ENCODE assay signal across 28 mouse cellular contexts in genomic region chr2:77301687-77302389, GRCm38 (mm10). TPM values are rescaled to one million over a fixed set of nuclear protein-coding genes. Genes with fewer than 3 reads are reported as not detected.
DNase-seq lines count a peak whose midpoint lies in the region; ATAC-seq lines count a peak whose summit lies in the region.
"Had no signal": no experiment of that assay in that cellular context is flagged by ENCODE, and none has a peak within 500 bp of the region (broad histone marks: within the 10 kb centered on the region; RNA-seq: fewer than 3 reads in every experiment).

No protein-coding gene starts in this region.

- no peak for ATAC-seq in midbrain, embryonic 11.5 days (ENCODE audit: low FRiP score)
- ATAC-seq in forebrain, embryonic 16.5 days: peak; percentile 72
- ATAC-seq in hindbrain, embryonic 16.5 days: peak; percentile 64; the same call in 1 of the 2 replicates
- ATAC-seq in midbrain, embryonic 16.5 days: peak; percentile 91
- ATAC-seq in kidney, embryonic 15.5 days (replicated peaks; ENCODE audit: low FRiP score): no peak

- no peaks in the 10 kb centered on the region for H3K4me1 ChIP-seq in midbrain, embryonic 11.5 days (ENCODE audit: control insufficient read depth, insufficient read depth, low read length)
- no peaks in the 10 kb centered on the region for H3K4me1 ChIP-seq in midbrain, embryonic 10.5 days
- H3K4me1 ChIP-seq in forebrain, embryonic 16.5 days (replicated peaks; ENCODE audit: control insufficient read depth, insufficient read depth, low read length): no peaks in the 10 kb centered on the region
- H3K4me1 ChIP-seq in hindbrain, embryonic 16.5 days (ENCODE audit: control insufficient read depth, insufficient read depth, low read depth, low read length): no peaks in the 10 kb centered on the region
- H3K4me1 ChIP-seq in midbrain, embryonic 16.5 days (ENCODE audit: control insufficient read depth, insufficient read depth, low read length): peaks cover 4% of the 10 kb centered on the region; the same call in 1 of the 2 replicates
- H3K4me1 ChIP-seq in kidney, embryonic 15.5 days: 0 out of 2 replicates have a peak, but pooled peaks cover 8% of the 10 kb centered on the region
- H3K4me1 ChIP-seq: embryonic facial prominence, embryonic 13.5 days; limb, embryonic 10.5 days; liver, embryonic 15.5 days; lung, embryonic 15.5 days; megakaryocyte, embryonic 14.5 days; neural tube, embryonic 12.5 days had no signal

- no peak overlapping the region for H3K4me3 ChIP-seq in midbrain, embryonic 11.5 days (ENCODE audit: low read depth, low read length)
- no peak overlapping the region for H3K4me3 ChIP-seq in midbrain, embryonic 10.5 days
- H3K4me3 ChIP-seq in forebrain, embryonic 16.5 days (replicated peaks; ENCODE audit: low read length): no peak overlapping the region
- H3K4me3 ChIP-seq in hindbrain, embryonic 16.5 days (ENCODE audit: low read length): no peak overlapping the region
- H3K4me3 ChIP-seq in midbrain, embryonic 16.5 days (ENCODE audit: low read depth, low read length): no peak overlapping the region
- no peak overlapping the region for H3K4me3 ChIP-seq in kidney, embryonic 15.5 days (replicated peaks)
- H3K4me3 ChIP-seq: embryonic facial prominence, embryonic 13.5 days; heart, embryonic 13.5 days; left cerebral cortex, adult 2 months; limb, embryonic 10.5 days; liver, embryonic 15.5 days; lung, embryonic 15.5 days; megakaryocyte, embryonic 14.5 days; neural tube, embryonic 12.5 days had no signal

- no peaks in the 10 kb centered on the region for H3K36me3 ChIP-seq in midbrain, embryonic 11.5 days (ENCODE audit: control insufficient read depth, insufficient read depth, low read length)
- H3K36me3 ChIP-seq in midbrain, embryonic 10.5 days: no peaks in the 10 kb centered on the region
- H3K36me3 ChIP-seq in forebrain, embryonic 16.5 days (ENCODE audit: control insufficient read depth, insufficient read depth): no peaks in the 10 kb centered on the region
- H3K36me3 ChIP-seq in hindbrain, embryonic 16.5 days (ENCODE audit: control insufficient read depth, insufficient read depth, low read length): no peaks in the 10 kb centered on the region
- H3K36me3 ChIP-seq in midbrain, embryonic 16.5 days (ENCODE audit: control insufficient read depth, insufficient read depth, low read length): no peaks in the 10 kb centered on the region
- H3K36me3 ChIP-seq in kidney, embryonic 15.5 days: no peaks in the 10 kb centered on the region
- H3K36me3 ChIP-seq: embryonic facial prominence, embryonic 13.5 days; heart, embryonic 13.5 days; limb, embryonic 10.5 days; liver, embryonic 15.5 days; lung, embryonic 15.5 days; neural tube, embryonic 12.5 days had no signal

- 86% methylated on average over 9 of the region's 9 CpGs for WGBS in midbrain, embryonic 11.5 days
- WGBS in midbrain, embryonic 10.5 days: 82% methylated on average over 9 of the region's 9 CpGs
- WGBS in forebrain, embryonic 16.5 days: 56% methylated on average over 9 of the region's 9 CpGs
- 57% methylated on average over 9 of the region's 9 CpGs for WGBS in hindbrain, embryonic 16.5 days
- 41% methylated on average over 9 of the region's 9 CpGs for WGBS in midbrain, embryonic 16.5 days
- WGBS in kidney, embryonic 15.5 days: 70% methylated on average over 9 of the region's 9 CpGs

- no peaks in the 10 kb centered on the region for H3K27me3 ChIP-seq in midbrain, embryonic 11.5 days (ENCODE audit: control insufficient read depth, insufficient read depth, low read length)
- H3K27me3 ChIP-seq in midbrain, embryonic 10.5 days (ENCODE audit: low read depth, poor library complexity, severe bottlenecking): no peaks in the 10 kb centered on the region
- H3K27me3 ChIP-seq in forebrain, embryonic 16.5 days (replicated peaks; ENCODE audit: control insufficient read depth, insufficient read depth, low read length): no peaks in the 10 kb centered on the region
- H3K27me3 ChIP-seq in hindbrain, embryonic 16.5 days (replicated peaks; ENCODE audit: control insufficient read depth, insufficient read depth, low read length): no peaks in the 10 kb centered on the region
- H3K27me3 ChIP-seq in midbrain, embryonic 16.5 days (ENCODE audit: control insufficient read depth, insufficient read depth, low read depth, low read length): no peaks in the 10 kb centered on the region
- no peaks in the 10 kb centered on the region for H3K27me3 ChIP-seq in kidney, embryonic 15.5 days
- H3K27me3 ChIP-seq: embryonic facial prominence, embryonic 13.5 days; heart, embryonic 13.5 days; liver, embryonic 15.5 days; lung, embryonic 15.5 days; megakaryocyte, embryonic 14.5 days; neural tube, embryonic 12.5 days had no signal

- H3K27ac ChIP-seq in midbrain, embryonic 11.5 days (ENCODE audit: low read depth, low read length): no peak overlapping the region
- no peak overlapping the region for H3K27ac ChIP-seq in midbrain, embryonic 10.5 days (replicated peaks)
- H3K27ac ChIP-seq in forebrain, embryonic 16.5 days (ENCODE audit: low read length): no peak overlapping the region
- H3K27ac ChIP-seq in hindbrain, embryonic 16.5 days (ENCODE audit: low read depth, low read length): no peak overlapping the region
- H3K27ac ChIP-seq in midbrain, embryonic 16.5 days (ENCODE audit: low read length): peak overlapping the region; percentile 62; the same call in 1 of the 2 replicates
- no peak overlapping the region for H3K27ac ChIP-seq in kidney, embryonic 15.5 days
- H3K27ac ChIP-seq: embryonic facial prominence, embryonic 13.5 days; heart, embryonic 13.5 days; left cerebral cortex, adult 2 months; limb, embryonic 10.5 days; liver, embryonic 15.5 days; lung, embryonic 15.5 days; neural tube, embryonic 12.5 days; stomach, postnatal 0 days had no signal

- no peak overlapping the region for H3K4me2 ChIP-seq in midbrain, embryonic 11.5 days
- no peak overlapping the region for H3K4me2 ChIP-seq in forebrain, embryonic 16.5 days (ENCODE audit: low read length)
- no peak overlapping the region for H3K4me2 ChIP-seq in hindbrain, embryonic 16.5 days (ENCODE audit: low read length)
- no peak overlapping the region for H3K4me2 ChIP-seq in midbrain, embryonic 16.5 days (ENCODE audit: low read length)
- H3K4me2 ChIP-seq in kidney, embryonic 15.5 days: no peak overlapping the region
- H3K4me2 ChIP-seq: embryonic facial prominence, embryonic 13.5 days; heart, embryonic 13.5 days; liver, embryonic 15.5 days; lung, embryonic 15.5 days; neural tube, embryonic 12.5 days had no signal

- intact Hi-C loops in gastrocnemius, postnatal 36 days (cut with DNase I): loop anchor here (10.0 kb wide), 1 partner anchor 47 kb away; no protein-coding TSS in a partner anchor

- no peak overlapping the region for H3K9ac ChIP-seq in midbrain, embryonic 11.5 days (ENCODE audit: low read length)
- no peak overlapping the region for H3K9ac ChIP-seq in forebrain, embryonic 16.5 days (replicated peaks; ENCODE audit: low read depth, low read length)
- H3K9ac ChIP-seq in hindbrain, embryonic 16.5 days (ENCODE audit: low read depth, low read length): no peak overlapping the region
- no peak overlapping the region for H3K9ac ChIP-seq in midbrain, embryonic 16.5 days (ENCODE audit: low read depth, low read length)
- no peak overlapping the region for H3K9ac ChIP-seq in kidney, embryonic 15.5 days
- H3K9ac ChIP-seq: embryonic facial prominence, embryonic 13.5 days; heart, embryonic 13.5 days; liver, embryonic 15.5 days; lung, embryonic 15.5 days; neural tube, embryonic 12.5 days had no signal

- H3K9me3 ChIP-seq in midbrain, embryonic 11.5 days (ENCODE audit: control insufficient read depth, low read length): no peaks in the 10 kb centered on the region
- no peaks in the 10 kb centered on the region for H3K9me3 ChIP-seq in midbrain, embryonic 10.5 days (replicated peaks)
- H3K9me3 ChIP-seq in forebrain, embryonic 16.5 days (ENCODE audit: control insufficient read depth, low read length): no peaks in the 10 kb centered on the region
- no peaks in the 10 kb centered on the region for H3K9me3 ChIP-seq in hindbrain, embryonic 16.5 days (ENCODE audit: control insufficient read depth, low read length)
- no peaks in the 10 kb centered on the region for H3K9me3 ChIP-seq in midbrain, embryonic 16.5 days (replicated peaks; ENCODE audit: control insufficient read depth, low read length, poor library complexity, severe bottlenecking)
- H3K9me3 ChIP-seq in kidney, embryonic 15.5 days (replicated peaks): no peaks in the 10 kb centered on the region
- H3K9me3 ChIP-seq: embryonic facial prominence, embryonic 13.5 days; heart, embryonic 13.5 days; limb, embryonic 10.5 days; liver, embryonic 15.5 days; lung, embryonic 15.5 days; neural tube, embryonic 12.5 days had no signal

- peak; percentile 80 for DNase-seq in midbrain, embryonic 11.5 days (ENCODE audit: low spot score, missing footprints)
- DNase-seq in midbrain, embryonic 10.5 days (ENCODE audit: low spot score): no peak
- DNase-seq in gastrocnemius, postnatal 36 days: no peak
- DNase-seq: adrenal gland, adult 2 months; cerebellum, adult 18-20 months; cerebellum, postnatal 14 days; gastrocnemius, postnatal 14 days; heart, adult 18-20 months; heart, postnatal 14 days; kidney, adult 11 months; liver; lung, postnatal 36 days; thymus, adult 2 months; thymus, postnatal 4 days had no signal

RNA-seq across cellular contexts. Expression of gene Sestd1, which starts 21.4 kb away (rescaled TPM):
- 24.8 and 27.3 TPM in 2 replicates for polyA plus RNA-seq in midbrain, embryonic 11.5 days (2014; fragmentation: Nextera tagmentation; extraction: Ambion mirVana)
- 14.7 and 18.4 TPM in 2 replicates for polyA plus RNA-seq in midbrain, embryonic 10.5 days (2016; fragmentation: Nextera tagmentation; extraction: Ambion mirVana)
- 38.4 and 45.4 TPM in 2 replicates for polyA plus RNA-seq in forebrain, embryonic 16.5 days (2015; fragmentation: Nextera tagmentation; extraction: Ambion mirVana)
- polyA plus RNA-seq in hindbrain, embryonic 16.5 days (2015; fragmentation: Nextera tagmentation; extraction: Ambion mirVana): 21.5 and 22.0 TPM in 2 replicates
- polyA plus RNA-seq in midbrain, embryonic 16.5 days (2015; fragmentation: Nextera tagmentation; extraction: Ambion mirVana): 26.6 and 32.8 TPM in 2 replicates
- polyA plus RNA-seq in kidney, embryonic 15.5 days (2015; fragmentation: Nextera tagmentation; extraction: Ambion mirVana): 26.6 and 31.1 TPM in 2 replicates
- 10 to 100 TPM in 1 of 2 experiments, 1 to 10 TPM in 1; 9.2 to 10.4 TPM for total RNA-seq in gastrocnemius, postnatal 36 days (2021)
- total RNA-seq: MEL had no signal

Comparison
In these comparisons a context has a peak if more than half of its experiments do, and no peak if none do; other contexts are left out.
1. ATAC-seq: peak in forebrain, embryonic 16.5 days (single experiment), hindbrain, embryonic 16.5 days (single experiment) and midbrain, embryonic 16.5 days (single experiment); none in midbrain, embryonic 11.5 days (single experiment) and kidney, embryonic 15.5 days (single experiment).